Mouse (Mus musculus): Measurements from ENCODE around the gene Add3. TPM values are rescaled to one million over a fixed set of nuclear protein-coding genes. Genes with fewer than 3 reads are reported as not detected.
A peak's percentile ranks its signal among the peaks of the same experiment; 100 is the strongest.

Add3 gene
- polyA plus RNA-seq, 1 experiment from 2014 or later: 27.1 TPM

DNA sequence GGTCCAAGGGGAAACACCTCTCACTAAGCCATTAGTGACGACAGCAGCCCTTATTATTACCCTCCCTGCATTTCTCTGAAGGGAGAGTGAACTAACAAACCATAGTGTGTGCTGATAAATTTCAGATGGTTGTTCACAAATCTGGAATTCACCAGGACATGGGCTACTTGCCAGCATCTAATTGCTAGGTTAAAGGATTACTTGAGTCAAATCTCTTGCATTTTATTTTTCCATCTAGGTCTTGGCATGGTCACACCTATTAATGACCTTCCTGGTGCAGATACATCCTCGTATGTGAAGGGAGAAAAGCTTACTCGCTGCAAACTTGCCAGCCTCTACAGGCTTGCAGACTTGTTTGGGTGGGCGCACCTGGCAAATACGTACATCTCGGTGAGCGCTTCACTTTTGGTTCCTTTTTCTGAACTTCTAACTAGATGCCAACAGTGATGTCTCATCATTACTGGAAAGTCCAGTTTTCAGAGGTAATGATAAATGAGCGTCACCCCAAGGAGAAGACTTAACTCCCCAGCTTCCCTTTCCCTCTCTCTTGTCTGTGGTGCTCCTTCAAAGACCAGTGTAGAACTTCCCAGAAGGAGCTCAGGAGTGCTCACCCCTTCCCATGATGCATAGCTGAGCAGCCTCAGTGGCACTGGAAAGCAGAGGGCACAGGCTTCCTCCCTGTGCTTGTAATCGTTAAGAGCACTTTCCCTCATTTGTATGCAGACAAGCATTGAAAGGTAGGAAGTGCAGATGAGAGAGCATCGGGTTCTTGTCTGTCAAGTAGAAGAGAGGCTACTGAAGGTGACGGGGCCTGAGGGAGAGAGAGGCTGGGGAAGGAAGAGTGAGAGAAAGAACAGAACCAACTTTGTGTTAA lies 90.9 kb downstream of the Add3 start:
- 82% methylated on average over 11 of the region's 11 CpGs for WGBS

DNA sequence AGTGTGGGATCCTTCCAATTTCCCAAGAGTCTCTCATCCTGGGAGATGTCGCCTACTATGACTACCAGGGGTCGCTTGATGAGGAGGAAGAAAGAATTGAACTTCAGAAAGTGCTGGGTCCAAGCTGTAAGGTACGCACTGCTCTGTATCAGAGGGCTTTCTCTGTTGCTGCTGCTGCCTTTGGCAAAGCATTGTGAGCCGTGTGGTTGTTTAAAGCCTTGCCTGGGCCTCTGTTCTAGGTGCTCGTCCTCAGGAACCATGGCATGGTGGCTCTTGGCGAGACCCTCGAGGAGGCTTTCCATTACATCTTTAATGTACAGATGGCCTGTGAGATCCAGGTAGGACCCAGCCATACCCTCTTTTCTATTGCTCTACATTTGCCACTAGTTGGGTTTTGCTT lies 93.3 kb downstream of the Add3 start:
- H3K4me1 ChIP-seq (replicated peaks): no peaks in the 10 kb centered on the region
- no peak overlapping the region for H3K4me2 ChIP-seq (replicated peaks)
- no peak overlapping the region for H3K4me3 ChIP-seq (replicated peaks)
- no peak overlapping the region for H3K9ac ChIP-seq (replicated peaks)
- no peaks in the 10 kb centered on the region for H3K27me3 ChIP-seq
- peaks cover 12% of the 10 kb centered on the region for H3K36me3 ChIP-seq
- WGBS: 93% methylated on average over 7 of the region's 7 CpGs
- no peak for ATAC-seq
- no peaks in the 10 kb centered on the region for H3K9me3 ChIP-seq
- no peak overlapping the region for H3K27ac ChIP-seq

More for the DNA sequence above, 90.9 kb downstream of the Add3 start:
- Histone ChIP-seq H3K9me3 (no peaks in the 10 kb centered on the region), H3K4me1 (replicated peaks) (no peaks in the 10 kb centered on the region), H3K9ac (replicated peaks) (no peak overlapping the region), H3K4me2 (replicated peaks) (no peak overlapping the region), H3K4me3 (replicated peaks) (no peak overlapping the region), H3K27me3 (no peaks in the 10 kb centered on the region), H3K36me3 (peaks cover 12% of the 10 kb centered on the region), H3K27ac (no peak overlapping the region)
- ATAC-seq: no peak

DNA sequence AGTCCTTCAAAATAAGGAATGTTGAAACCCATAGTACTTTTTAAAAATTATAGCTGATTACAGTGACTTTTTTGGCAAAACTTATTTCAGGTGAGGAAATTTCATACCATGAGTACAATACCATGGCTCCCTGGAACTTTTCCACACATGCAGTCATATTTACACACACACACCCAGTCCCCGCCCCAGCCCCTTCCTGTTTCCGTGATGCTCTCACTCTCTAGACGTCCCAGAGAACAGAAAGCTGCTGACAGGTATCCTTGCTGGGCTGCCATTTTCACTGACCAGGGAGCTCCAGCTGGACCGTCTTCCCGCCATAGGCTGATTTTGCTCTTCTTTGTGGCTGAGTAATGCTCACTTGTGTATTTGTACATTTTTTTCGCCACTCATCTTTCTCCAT lies 101.6 kb downstream of the Add3 start:
- no peak for ATAC-seq
- Histone ChIP-seq H3K9me3 (no peaks in the 10 kb centered on the region), H3K36me3 (no peaks in the 10 kb centered on the region), H3K27ac (no peak overlapping the region), H3K4me3 (replicated peaks) (no peak overlapping the region), H3K9ac (replicated peaks) (no peak overlapping the region), H3K4me1 (replicated peaks) (no peaks in the 10 kb centered on the region), H3K4me2 (replicated peaks) (no peak overlapping the region), H3K27me3 (no peaks in the 10 kb centered on the region)
- WGBS: 95% methylated on average over 6 of the region's 6 CpGs

DNA sequence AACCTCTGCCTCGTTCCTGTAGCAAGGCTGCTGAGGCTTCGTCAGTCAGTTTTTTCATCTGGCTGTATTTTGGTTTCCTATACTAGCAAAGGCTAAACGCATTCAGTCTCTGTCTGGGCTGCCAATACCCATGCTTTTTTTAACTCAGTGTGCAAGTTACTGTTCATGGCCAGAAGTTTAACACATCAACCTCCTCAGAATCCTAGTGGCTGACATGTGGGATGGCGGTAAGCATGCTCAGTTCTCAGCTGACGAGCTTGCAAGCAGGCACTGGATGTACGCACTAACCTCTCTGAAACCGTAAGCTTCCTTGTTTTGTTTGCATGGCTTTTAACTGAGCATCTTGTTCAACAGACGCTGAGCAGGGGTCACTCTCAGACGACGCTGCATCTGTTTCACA lies 103.7 kb downstream of the Add3 start:
- Histone ChIP-seq H3K4me2 (replicated peaks) (no peak overlapping the region), H3K9ac (replicated peaks) (no peak overlapping the region), H3K4me1 (replicated peaks) (0 out of 2 replicates have a peak, but pooled peaks cover 4% of the 10 kb centered on the region), H3K9me3 (no peaks in the 10 kb centered on the region), H3K27ac (no peak overlapping the region), H3K27me3 (no peaks in the 10 kb centered on the region), H3K4me3 (replicated peaks) (no peak overlapping the region), H3K36me3 (no peaks in the 10 kb centered on the region)
- ATAC-seq: no peak
- WGBS: 86% methylated on average over 10 of the region's 10 CpGs

DNA sequence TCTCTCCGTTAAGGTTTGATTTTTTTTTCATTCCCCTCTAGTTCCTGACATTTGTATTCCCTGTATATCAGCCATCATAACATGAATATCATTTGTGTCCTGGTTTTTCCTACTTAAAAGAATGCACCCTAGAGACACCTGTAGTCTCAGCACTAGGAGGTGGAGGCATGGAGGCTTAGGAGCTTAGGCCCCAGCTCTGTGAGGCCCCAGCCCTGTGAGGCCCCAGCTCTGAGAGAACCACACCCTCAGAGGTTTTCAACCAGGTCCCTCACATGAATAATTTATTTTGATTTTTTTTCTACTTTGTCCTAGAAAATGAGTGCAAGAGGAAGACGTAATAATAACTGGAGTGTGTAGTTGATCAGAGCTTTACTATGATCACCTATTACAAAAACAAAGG lies 107.3 kb downstream of the Add3 start:
- no peaks in the 10 kb centered on the region for H3K27me3 ChIP-seq
- H3K4me1 ChIP-seq (replicated peaks): peaks cover 7% of the 10 kb centered on the region; the same call in 1 of the 2 replicates
- H3K36me3 ChIP-seq: no peaks in the 10 kb centered on the region
- H3K27ac ChIP-seq: no peak overlapping the region
- H3K9me3 ChIP-seq: no peaks in the 10 kb centered on the region
- 68% methylated on average over 2 of the region's 2 CpGs for WGBS
- no peak overlapping the region for H3K4me3 ChIP-seq (replicated peaks)
- no peak overlapping the region for H3K4me2 ChIP-seq (replicated peaks)
- ATAC-seq: peak; percentile 66
- no peak overlapping the region for H3K9ac ChIP-seq (replicated peaks)

DNA sequence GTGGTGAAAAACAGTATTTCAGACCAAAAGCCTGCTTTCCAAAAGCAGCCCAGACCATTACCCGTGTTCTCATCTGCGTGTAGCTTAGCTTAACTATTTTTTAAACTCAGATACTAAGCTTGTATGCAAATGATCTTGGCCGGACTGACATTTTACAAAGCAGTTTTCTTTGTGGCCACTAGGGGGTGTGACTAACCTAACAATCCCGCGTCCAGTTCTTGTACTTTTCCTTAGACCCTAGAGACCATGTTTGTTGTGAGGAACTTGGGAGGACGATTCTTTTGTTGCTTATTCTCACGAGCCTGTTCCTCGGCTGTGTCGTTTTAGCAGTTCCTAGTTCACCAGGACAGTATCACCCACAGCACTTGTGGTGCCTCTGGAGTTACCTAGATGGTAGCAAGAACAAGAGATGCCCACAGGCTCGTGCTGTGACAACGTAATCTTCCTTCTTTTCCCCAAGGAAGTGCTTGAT lies 107.8 kb downstream of the Add3 start:
- Histone ChIP-seq H3K4me2 (replicated peaks) (peak overlapping the region; percentile 37), H3K9ac (replicated peaks) (no peak overlapping the region), H3K27me3 (no peaks in the 10 kb centered on the region), H3K27ac (no peak overlapping the region), H3K4me3 (replicated peaks) (peak overlapping the region; percentile 15; the same call in 1 of the 2 replicates), H3K9me3 (no peaks in the 10 kb centered on the region), H3K4me1 (replicated peaks) (peaks cover 7% of the 10 kb centered on the region; the same call in 1 of the 2 replicates), H3K36me3 (no peaks in the 10 kb centered on the region)
- 11% methylated on average over 11 of the region's 11 CpGs for WGBS
- ATAC-seq: peak; percentile 72

DNA sequence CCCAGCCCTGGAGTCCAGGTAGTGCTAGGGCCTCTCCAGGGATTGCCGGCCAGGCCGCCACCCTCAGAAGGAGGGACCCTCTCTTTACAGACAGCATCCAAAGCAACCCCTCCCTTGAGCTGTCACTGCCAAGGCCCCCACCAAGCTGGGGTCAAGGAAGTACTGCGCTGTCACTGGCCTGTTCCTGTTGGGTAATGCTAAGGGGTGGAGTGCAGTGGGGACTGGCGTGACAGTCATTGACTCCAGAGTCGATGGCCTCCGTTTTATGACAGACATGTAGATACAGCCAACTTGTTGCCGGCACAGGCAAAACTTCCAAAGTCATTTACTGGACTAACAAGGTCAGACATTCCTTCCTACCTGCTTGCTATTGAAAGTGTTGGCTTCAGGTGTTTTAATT lies 110.8 kb downstream of the Add3 start:
- H3K36me3 ChIP-seq: no peaks in the 10 kb centered on the region
- no peak overlapping the region for H3K9ac ChIP-seq (replicated peaks)
- H3K9me3 ChIP-seq: no peaks in the 10 kb centered on the region
- peaks cover 7% of the 10 kb centered on the region; the same call in 1 of the 2 replicates for H3K4me1 ChIP-seq (replicated peaks)
- no peak for ATAC-seq
- H3K4me3 ChIP-seq (replicated peaks): no peak overlapping the region
- H3K27ac ChIP-seq: no peak overlapping the region
- no peaks in the 10 kb centered on the region for H3K27me3 ChIP-seq
- H3K4me2 ChIP-seq (replicated peaks): no peak overlapping the region
- WGBS: 96% methylated on average over 7 of the region's 7 CpGs

DNA sequence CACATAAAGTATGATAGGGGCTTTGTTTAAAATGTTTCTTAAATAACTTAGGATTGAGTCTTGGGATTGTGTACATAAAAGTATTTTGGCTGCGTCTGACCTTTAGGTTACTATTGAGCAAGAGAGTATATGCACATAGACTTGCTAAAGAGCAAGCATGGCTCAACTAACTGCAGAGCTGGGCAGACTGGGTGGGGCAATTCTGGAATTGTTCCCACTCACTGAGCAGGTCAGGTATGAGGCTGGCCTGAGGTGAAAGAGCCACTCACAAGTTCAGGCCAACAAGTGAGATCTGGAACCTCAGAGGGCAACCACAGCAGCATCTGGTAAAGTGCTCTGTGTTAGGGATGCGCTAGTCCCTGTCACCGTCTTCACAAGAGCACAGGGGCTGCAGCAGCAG lies 111.4 kb downstream of the Add3 start:
- H3K4me3 ChIP-seq (replicated peaks): no peak overlapping the region
- 89% methylated on average over 3 of the region's 3 CpGs for WGBS
- no peak overlapping the region for H3K27ac ChIP-seq
- no peak overlapping the region for H3K9ac ChIP-seq (replicated peaks)
- H3K9me3 ChIP-seq: no peaks in the 10 kb centered on the region
- H3K4me1 ChIP-seq (replicated peaks): peaks cover 7% of the 10 kb centered on the region; the same call in 1 of the 2 replicates
- H3K36me3 ChIP-seq: no peaks in the 10 kb centered on the region
- H3K27me3 ChIP-seq: no peaks in the 10 kb centered on the region
- no peak overlapping the region for H3K4me2 ChIP-seq (replicated peaks)
- no peak for ATAC-seq

DNA sequence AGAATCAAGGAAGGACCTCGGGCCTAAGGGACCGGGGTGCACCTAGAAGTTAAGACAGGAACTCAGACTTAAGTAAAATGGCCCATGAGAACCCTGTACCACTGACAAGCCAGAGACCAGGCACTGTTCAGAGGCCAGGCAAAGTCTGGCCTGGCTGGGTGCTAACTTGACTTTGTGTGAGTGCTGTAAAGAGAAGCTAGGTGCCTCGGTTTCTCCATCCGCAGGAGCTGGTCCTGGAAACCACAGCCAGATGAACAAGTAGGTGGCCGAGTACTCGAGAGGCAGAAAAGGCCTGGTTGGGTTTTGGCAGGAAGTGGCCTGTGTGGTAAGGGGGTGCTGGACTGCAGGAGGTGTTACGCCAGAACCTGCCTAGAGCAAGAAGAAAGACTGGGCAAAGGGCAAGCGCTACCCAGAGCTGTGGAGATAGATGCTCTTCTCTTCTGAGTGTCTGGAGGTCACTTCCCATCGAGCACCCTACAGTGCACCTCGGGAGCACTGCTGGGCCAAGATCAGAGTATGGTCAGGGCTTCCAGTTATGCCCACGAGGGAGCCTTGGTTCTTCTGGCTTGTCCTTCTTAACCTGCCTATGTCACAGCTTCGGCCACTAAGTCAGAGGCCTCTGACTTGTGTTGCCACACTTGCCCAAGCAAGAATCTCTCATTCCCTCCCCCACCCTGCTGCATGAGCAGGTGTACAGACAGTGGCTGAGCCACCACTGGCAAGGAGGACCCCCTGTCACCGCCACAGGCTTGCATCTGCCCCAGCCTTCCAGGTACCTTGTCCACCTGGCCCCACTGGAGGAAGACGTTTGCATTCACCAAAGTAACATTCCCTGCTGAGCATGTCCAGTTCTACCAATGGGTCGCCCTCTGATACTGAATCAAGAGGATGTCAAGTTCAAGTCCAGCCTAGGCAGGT lies 112.1 kb downstream of the Add3 start:
- H3K4me1 ChIP-seq (replicated peaks): peaks cover 7% of the 10 kb centered on the region; the same call in 1 of the 2 replicates
- H3K27me3 ChIP-seq: no peaks in the 10 kb centered on the region
- no peaks in the 10 kb centered on the region for H3K9me3 ChIP-seq
- WGBS: 91% methylated on average over 15 of the region's 15 CpGs
- no peak overlapping the region for H3K4me3 ChIP-seq (replicated peaks)
- no peak overlapping the region for H3K4me2 ChIP-seq (replicated peaks)
- no peak for ATAC-seq
- no peak overlapping the region for H3K9ac ChIP-seq (replicated peaks)
- H3K36me3 ChIP-seq: no peaks in the 10 kb centered on the region
- H3K27ac ChIP-seq: no peak overlapping the region

DNA sequence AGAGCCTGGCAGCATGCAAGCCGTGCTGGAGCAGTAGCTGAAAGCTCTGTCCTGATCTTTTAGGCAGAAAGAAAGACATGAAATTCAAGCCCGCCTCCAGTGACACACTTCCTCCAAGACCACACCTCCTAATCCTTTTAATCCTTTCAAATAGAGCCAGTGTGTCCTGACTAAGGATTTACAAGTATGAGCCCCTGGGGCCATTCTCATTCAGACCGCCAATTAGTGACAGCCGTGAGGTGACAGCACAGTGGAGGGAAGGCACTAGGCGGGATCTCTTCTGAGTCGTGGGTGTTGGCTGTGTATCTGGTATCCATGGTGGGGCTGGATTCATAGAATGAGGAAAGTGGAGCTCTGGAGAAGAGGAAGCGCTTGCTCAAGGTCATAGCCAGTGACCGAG lies 116.1 kb downstream of the Add3 start:
- Histone ChIP-seq H3K9ac (replicated peaks) (no peak overlapping the region), H3K4me2 (replicated peaks) (no peak overlapping the region), H3K27ac (no peak overlapping the region), H3K36me3 (no peaks in the 10 kb centered on the region), H3K4me3 (replicated peaks) (no peak overlapping the region), H3K27me3 (no peaks in the 10 kb centered on the region), H3K9me3 (no peaks in the 10 kb centered on the region), H3K4me1 (replicated peaks) (no peaks in the 10 kb centered on the region)
- ATAC-seq: no peak
- 65% methylated on average over 8 of the region's 8 CpGs for WGBS

DNA sequence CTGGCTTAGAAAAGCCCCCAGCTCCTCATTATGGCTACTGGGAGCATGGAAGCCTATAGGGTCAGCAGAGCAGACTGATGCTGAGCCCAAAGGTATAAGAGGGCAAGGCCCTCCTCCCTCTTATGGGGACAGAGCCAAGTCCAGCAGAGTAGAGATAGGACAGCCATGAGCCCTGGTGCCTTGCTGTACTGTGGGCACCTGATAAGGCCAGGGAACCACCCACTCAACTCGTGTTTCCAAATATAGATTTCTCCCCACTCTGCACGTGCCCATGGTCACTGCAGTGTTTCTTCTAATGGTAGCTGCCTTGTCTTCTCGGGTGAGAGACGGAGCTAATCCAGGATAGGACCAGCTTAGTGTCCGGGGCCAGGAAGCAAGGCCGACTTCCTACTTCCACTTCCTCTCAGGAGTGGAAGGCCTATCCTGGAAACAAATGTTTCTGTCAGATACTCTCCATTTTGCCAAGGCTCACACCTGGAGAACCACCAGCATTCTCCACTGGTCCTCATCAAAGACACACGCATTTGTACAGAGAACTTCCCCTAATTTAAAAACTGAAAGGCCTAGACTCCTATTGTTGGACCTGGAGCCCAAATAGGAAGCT lies 116.8 kb downstream of the Add3 start:
- H3K9ac ChIP-seq (replicated peaks): no peak overlapping the region
- no peaks in the 10 kb centered on the region for H3K4me1 ChIP-seq (replicated peaks)
- H3K36me3 ChIP-seq: no peaks in the 10 kb centered on the region
- H3K27ac ChIP-seq: no peak overlapping the region
- no peak overlapping the region for H3K4me2 ChIP-seq (replicated peaks)
- H3K27me3 ChIP-seq: no peaks in the 10 kb centered on the region
- 96% methylated on average over 7 of the region's 7 CpGs for WGBS
- no peak for ATAC-seq
- no peaks in the 10 kb centered on the region for H3K9me3 ChIP-seq
- no peak overlapping the region for H3K4me3 ChIP-seq (replicated peaks)

All from midbrain, embryonic 13.5 days (tissue).